Mouse (Mus musculus): ENCODE measurements at regions not wholly inside any gene's neighbourhood (a gene's known extent, or its start where the extent isn't known, plus 50 kb on each side); places are given as distances from the start of the nearest gene placed in this dataset.
A peak's percentile ranks its signal among the peaks of the same experiment; 100 is the strongest.

GRCm38 (mm10) chr9:122592820-122593615, 154.1 kb upstream of the Topaz1 start:
- H3K9ac ChIP-seq: no peak overlapping the region
- H3K4me3 ChIP-seq: no peak overlapping the region
- H3K27ac ChIP-seq (replicated peaks): no peak overlapping the region
- 15% methylated on average over 7 of the region's 7 CpGs for WGBS
- ATAC-seq (ENCODE audit: extremely low read depth, insufficient number of reproducible peaks, low FRiP score, low TSS enrichment): no peak
- no peaks in the 10 kb centered on the region for H3K9me3 ChIP-seq
- no peak overlapping the region for H3K4me2 ChIP-seq
- H3K36me3 ChIP-seq: no peaks in the 10 kb centered on the region
- peaks cover 69% of the 10 kb centered on the region for H3K27me3 ChIP-seq (replicated peaks)
- no peaks in the 10 kb centered on the region for H3K4me1 ChIP-seq

- no peaks in the 10 kb centered on the region for H3K36me3 ChIP-seq
- H3K9ac ChIP-seq: no peak overlapping the region
- no peak for ATAC-seq (ENCODE audit: extremely low read depth, insufficient number of reproducible peaks, low FRiP score, low TSS enrichment)
- H3K4me1 ChIP-seq: no peaks in the 10 kb centered on the region
- WGBS: 5% methylated on average over 31 of the region's 31 CpGs
- peaks cover 83% of the 10 kb centered on the region for H3K27me3 ChIP-seq (replicated peaks)
- peak overlapping the region; percentile 20; the same call in 1 of the 2 replicates for H3K4me3 ChIP-seq
- no peaks in the 10 kb centered on the region for H3K9me3 ChIP-seq
- peak overlapping the region; percentile 42 for H3K4me2 ChIP-seq
- no peak overlapping the region for H3K27ac ChIP-seq (replicated peaks)
Observed at GRCm38 (mm10) chr9:122595120-122595943, 151.8 kb upstream of the Topaz1 start.

- Histone ChIP-seq H3K4me1 (no peaks in the 10 kb centered on the region), H3K4me2 (no peak overlapping the region), H3K27me3 (replicated peaks) (peaks cover 40% of the 10 kb centered on the region), H3K9me3 (no peaks in the 10 kb centered on the region), H3K27ac (replicated peaks) (no peak overlapping the region), H3K9ac (no peak overlapping the region), H3K4me3 (no peak overlapping the region), H3K36me3 (no peaks in the 10 kb centered on the region)
- WGBS: 60% methylated on average over 2 of the region's 2 CpGs
- no peak for ATAC-seq (ENCODE audit: extremely low read depth, insufficient number of reproducible peaks, low FRiP score, low TSS enrichment)
Observed at GRCm38 (mm10) chr9:122603106-122603505, 144.0 kb upstream of the Topaz1 start.

GRCm38 (mm10) chr9:122609616-122610015, 137.5 kb upstream of the Topaz1 start:
- Histone ChIP-seq H3K9ac (no peak overlapping the region), H3K4me1 (no peaks in the 10 kb centered on the region), H3K27me3 (replicated peaks) (0 out of 2 replicates have a peak, but pooled peaks cover 10% of the 10 kb centered on the region), H3K4me3 (no peak overlapping the region), H3K9me3 (no peaks in the 10 kb centered on the region), H3K4me2 (no peak overlapping the region), H3K36me3 (no peaks in the 10 kb centered on the region), H3K27ac (replicated peaks) (no peak overlapping the region)
- WGBS: 87% methylated on average over 5 of the region's 5 CpGs
- no peak for ATAC-seq (ENCODE audit: extremely low read depth, insufficient number of reproducible peaks, low FRiP score, low TSS enrichment)

GRCm38 (mm10) chr9:122610918-122611317, 136.2 kb upstream of the Topaz1 start:
- Histone ChIP-seq H3K27me3 (replicated peaks) (0 out of 2 replicates have a peak, but pooled peaks cover 13% of the 10 kb centered on the region), H3K27ac (replicated peaks) (no peak overlapping the region), H3K9ac (no peak overlapping the region), H3K4me1 (0 out of 2 replicates have a peak, but pooled peaks cover 2% of the 10 kb centered on the region), H3K4me2 (no peak overlapping the region), H3K4me3 (no peak overlapping the region), H3K9me3 (no peaks in the 10 kb centered on the region), H3K36me3 (no peaks in the 10 kb centered on the region)
- 74% methylated on average over 10 of the region's 10 CpGs for WGBS
- ATAC-seq (ENCODE audit: extremely low read depth, insufficient number of reproducible peaks, low FRiP score, low TSS enrichment): no peak

GRCm38 (mm10) chr9:122614579-122615252, 132.4 kb upstream of the Topaz1 start:
- Histone ChIP-seq H3K27me3 (replicated peaks) (peaks cover 9% of the 10 kb centered on the region; the same call in 1 of the 2 replicates), H3K9ac (no peak overlapping the region), H3K4me1 (peaks cover 23% of the 10 kb centered on the region), H3K27ac (replicated peaks) (no peak overlapping the region), H3K36me3 (no peaks in the 10 kb centered on the region), H3K4me3 (no peak overlapping the region), H3K9me3 (no peaks in the 10 kb centered on the region), H3K4me2 (no peak overlapping the region)
- no peak for ATAC-seq (ENCODE audit: extremely low read depth, insufficient number of reproducible peaks, low FRiP score, low TSS enrichment)
- WGBS: 13% methylated on average over 5 of the region's 5 CpGs

- Histone ChIP-seq H3K27me3 (replicated peaks) (peaks cover 9% of the 10 kb centered on the region; the same call in 1 of the 2 replicates), H3K4me3 (no peak overlapping the region), H3K9ac (no peak overlapping the region), H3K27ac (replicated peaks) (no peak overlapping the region), H3K9me3 (no peaks in the 10 kb centered on the region), H3K36me3 (no peaks in the 10 kb centered on the region), H3K4me1 (peaks cover 23% of the 10 kb centered on the region), H3K4me2 (no peak overlapping the region)
- ATAC-seq (ENCODE audit: extremely low read depth, insufficient number of reproducible peaks, low FRiP score, low TSS enrichment): no peak
- WGBS: 8% methylated on average over 4 of the region's 4 CpGs
Observed at GRCm38 (mm10) chr9:122615351-122615750, 131.8 kb upstream of the Topaz1 start.

- ATAC-seq (ENCODE audit: extremely low read depth, insufficient number of reproducible peaks, low FRiP score, low TSS enrichment): no peak
- 27% methylated on average over 3 of the region's 3 CpGs for WGBS
- Histone ChIP-seq H3K27ac (replicated peaks) (no peak overlapping the region), H3K9ac (no peak overlapping the region), H3K4me2 (no peak overlapping the region), H3K36me3 (no peaks in the 10 kb centered on the region), H3K9me3 (no peaks in the 10 kb centered on the region), H3K27me3 (replicated peaks) (peaks cover 11% of the 10 kb centered on the region), H3K4me1 (peaks cover 23% of the 10 kb centered on the region), H3K4me3 (no peak overlapping the region)
Observed at GRCm38 (mm10) chr9:122617793-122618192, 129.4 kb upstream of the Topaz1 start.

- H3K9me3 ChIP-seq: no peaks in the 10 kb centered on the region
- H3K27me3 ChIP-seq (replicated peaks): peaks cover 34% of the 10 kb centered on the region
- ATAC-seq (ENCODE audit: extremely low read depth, insufficient number of reproducible peaks, low FRiP score, low TSS enrichment): no peak
Observed at GRCm38 (mm10) chr9:122625081-122625480, 122.1 kb upstream of the Topaz1 start.

GRCm38 (mm10) chr9:122626346-122626745, 120.8 kb upstream of the Topaz1 start:
- Histone ChIP-seq H3K4me1 (0 out of 2 replicates have a peak, but pooled peaks cover 4% of the 10 kb centered on the region), H3K9me3 (no peaks in the 10 kb centered on the region), H3K36me3 (no peaks in the 10 kb centered on the region), H3K27me3 (replicated peaks) (peaks cover 36% of the 10 kb centered on the region), H3K4me3 (no peak overlapping the region), H3K27ac (replicated peaks) (no peak overlapping the region), H3K9ac (no peak overlapping the region), H3K4me2 (no peak overlapping the region)
- 82% methylated on average over 6 of the region's 6 CpGs for WGBS
- no peak for ATAC-seq (ENCODE audit: extremely low read depth, insufficient number of reproducible peaks, low FRiP score, low TSS enrichment)

More at GRCm38 (mm10) chr9:122625081-122625480, 122.1 kb upstream of the Topaz1 start:
- Histone ChIP-seq H3K4me2 (no peak overlapping the region), H3K36me3 (no peaks in the 10 kb centered on the region), H3K9ac (no peak overlapping the region), H3K4me3 (no peak overlapping the region), H3K4me1 (0 out of 2 replicates have a peak, but pooled peaks cover 4% of the 10 kb centered on the region), H3K27ac (replicated peaks) (no peak overlapping the region)
- WGBS: 82% methylated on average over 1 of the region's 1 CpGs

Measured in heart, embryonic 13.5 days (tissue).